Mouse (Mus musculus) left cerebral cortex, postnatal 25 days (tissue): ENCODE measurements around the gene Clec4d. TPM values are rescaled to one million over a fixed set of nuclear protein-coding genes. Genes with fewer than 3 reads are reported as not detected.
"Not testable (repeated sequence)": the region's sequence is repeated elsewhere in the genome, so short reads cannot be mapped to it uniquely, and the experiment has no call there.

Experiments used
- DNase-seq, 2 experiments: peaks; one replicate each; pipeline ENCODE4 v3.0.0; 2022; ENCODE audit warnings: low spot score in 2 of 2, mixed read lengths in 1 of 2
- intact Hi-C: fragments of 180-260 bp; cut with DNase I; formaldehyde crosslinking; loops from one replicate; pipeline ENCODE4 v1.15.1; 2025
- total RNA-seq, 2 experiments: library from RNA; stranded (reverse); gene quantifications; 2 replicates each; pipeline ENCODE4 v1.2.3; 2021

Gene Clec4d
- not detected for total RNA-seq

- intact Hi-C loops = no loop called here
- no peak for DNase-seq
Observed at GRCm38 (mm10) chr6:123261555-123262161, at the start of gene Clec4d. Gene Clec4d, plus strand, starts transcription at chr6:123262111.

DNA sequence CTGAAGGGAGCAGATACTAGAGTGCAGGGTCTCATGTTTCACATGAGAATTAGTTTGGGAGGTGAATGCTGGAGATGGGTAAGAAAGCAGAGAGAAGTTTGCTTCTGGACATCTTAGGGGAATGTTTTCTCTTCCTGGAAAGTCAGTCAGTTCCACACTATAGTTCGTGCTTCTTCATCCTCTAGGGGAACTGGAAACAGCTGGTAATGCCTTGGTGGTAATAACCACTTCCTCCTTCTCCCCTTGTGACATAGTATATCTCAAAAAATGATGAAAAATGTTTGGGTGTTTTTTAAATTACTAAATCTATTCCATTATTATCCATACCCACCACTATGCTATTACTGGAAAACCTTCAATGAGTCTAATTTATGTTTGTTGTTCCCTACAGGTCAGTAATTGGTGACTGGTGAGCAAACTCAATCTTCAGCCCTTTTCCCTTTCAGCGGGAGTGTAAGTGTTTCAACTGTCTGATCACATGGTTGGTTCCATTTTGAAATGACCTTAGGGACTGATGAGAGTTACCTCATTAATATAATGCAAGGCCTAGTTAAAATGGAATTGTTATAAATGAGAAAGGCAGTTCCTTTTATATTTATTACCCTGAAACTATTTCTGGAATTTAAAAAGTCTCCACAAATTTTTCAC lies 34.3 kb upstream of the Clec4d start:
- no peak for DNase-seq
- intact Hi-C loops = no loop called here

DNA sequence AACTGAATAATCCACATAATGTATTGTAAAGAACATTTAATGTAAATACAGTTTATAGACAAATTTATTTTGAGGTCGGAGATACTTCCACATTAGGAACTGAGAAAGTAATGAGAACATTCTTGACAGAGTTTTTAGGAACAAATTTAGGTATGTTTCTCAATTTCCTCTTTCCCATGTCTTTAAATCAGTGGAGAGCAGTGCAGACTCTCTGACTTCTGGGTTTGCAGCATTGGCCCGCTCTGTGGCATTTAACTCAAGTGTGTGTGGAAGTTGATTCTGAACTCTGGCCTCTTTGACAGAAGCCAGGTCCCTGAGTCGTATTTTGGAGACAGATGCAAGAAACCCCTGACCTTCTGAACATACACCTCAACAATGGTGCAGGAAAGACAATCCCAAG lies 32.3 kb upstream of the Clec4d start, which contains the start of gene Clec4n:
Clec4n (plus strand) TSS at position 200 of the 400 bp plus-strand sequence.
- no peak for DNase-seq
- intact Hi-C loops = no loop called here

DNA sequence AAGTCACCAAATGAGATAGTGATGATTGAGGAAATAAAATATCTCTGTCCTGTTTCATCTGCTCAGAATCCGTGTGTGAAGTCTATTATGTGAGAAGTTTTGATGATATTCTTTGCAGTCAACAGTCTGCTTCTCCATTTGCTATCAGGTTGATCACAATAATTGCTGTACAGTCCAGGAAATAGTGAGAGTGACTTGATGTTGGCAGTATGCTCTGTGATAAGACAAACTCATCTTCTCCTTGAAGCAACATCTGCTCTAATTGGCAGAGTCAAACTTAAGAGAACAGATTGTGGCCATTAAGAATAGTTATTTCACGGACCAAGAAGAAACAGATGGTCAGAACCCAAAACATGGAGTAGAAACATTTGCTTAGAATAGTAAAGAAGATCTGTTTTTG lies 30.8 kb upstream of the Clec4d start:
- no peak for DNase-seq
- intact Hi-C loops = no loop called here

DNA sequence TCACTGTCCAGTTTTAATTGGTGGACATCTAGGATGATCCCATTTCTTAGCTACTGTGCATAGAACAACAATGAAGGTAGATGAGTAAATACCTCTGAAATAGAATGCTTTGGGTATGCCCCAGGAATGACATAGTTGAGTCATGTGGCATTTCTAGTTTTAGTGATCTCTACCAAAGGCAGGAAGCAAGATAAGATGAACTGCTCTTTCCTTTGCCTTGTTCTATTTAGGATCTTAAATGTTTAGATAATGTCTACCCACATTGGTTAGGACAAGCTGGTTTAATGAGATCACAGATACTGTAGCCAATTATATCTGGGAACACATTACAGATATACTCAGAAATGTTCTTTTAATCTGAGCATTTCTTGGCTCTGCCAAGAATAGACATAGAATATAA lies 24.3 kb upstream of the Clec4d start:
- intact Hi-C loops = no loop called here
- DNase-seq = no peak

DNA sequence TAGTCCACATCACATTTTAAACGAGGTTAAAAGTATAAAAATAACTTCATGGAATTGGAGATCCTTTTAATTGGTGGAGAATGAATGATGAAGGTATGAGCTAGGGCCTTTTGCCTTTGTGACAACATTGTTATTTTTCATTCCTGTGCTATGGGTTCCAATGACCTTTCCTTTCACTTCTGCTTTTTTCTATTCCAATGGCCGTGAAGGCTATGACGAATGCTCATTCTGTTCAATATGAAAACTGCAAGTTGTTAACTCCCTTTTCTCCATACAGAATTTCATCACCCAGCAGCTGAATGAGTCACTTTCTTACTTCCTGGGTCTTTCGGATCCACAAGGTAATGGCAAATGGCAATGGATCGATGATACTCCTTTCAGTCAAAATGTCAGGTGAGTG lies 17.7 kb upstream of the Clec4d start:
- DNase-seq = no peak
- intact Hi-C loops = no loop called here

GRCm38 (mm10) chr6:123248862-123249261 lies 13.0 kb upstream of the Clec4d start:
- intact Hi-C loops, DNase-seq: not testable (repeated sequence)

GRCm38 (mm10) chr6:123252735-123253134 lies 9.2 kb upstream of the Clec4d start:
- intact Hi-C loops = no loop called here
- DNase-seq = no peak

GRCm38 (mm10) chr6:123258946-123259345 lies 3.0 kb upstream of the Clec4d start:
- intact Hi-C loops = no loop called here
- DNase-seq = no peak

DNA sequence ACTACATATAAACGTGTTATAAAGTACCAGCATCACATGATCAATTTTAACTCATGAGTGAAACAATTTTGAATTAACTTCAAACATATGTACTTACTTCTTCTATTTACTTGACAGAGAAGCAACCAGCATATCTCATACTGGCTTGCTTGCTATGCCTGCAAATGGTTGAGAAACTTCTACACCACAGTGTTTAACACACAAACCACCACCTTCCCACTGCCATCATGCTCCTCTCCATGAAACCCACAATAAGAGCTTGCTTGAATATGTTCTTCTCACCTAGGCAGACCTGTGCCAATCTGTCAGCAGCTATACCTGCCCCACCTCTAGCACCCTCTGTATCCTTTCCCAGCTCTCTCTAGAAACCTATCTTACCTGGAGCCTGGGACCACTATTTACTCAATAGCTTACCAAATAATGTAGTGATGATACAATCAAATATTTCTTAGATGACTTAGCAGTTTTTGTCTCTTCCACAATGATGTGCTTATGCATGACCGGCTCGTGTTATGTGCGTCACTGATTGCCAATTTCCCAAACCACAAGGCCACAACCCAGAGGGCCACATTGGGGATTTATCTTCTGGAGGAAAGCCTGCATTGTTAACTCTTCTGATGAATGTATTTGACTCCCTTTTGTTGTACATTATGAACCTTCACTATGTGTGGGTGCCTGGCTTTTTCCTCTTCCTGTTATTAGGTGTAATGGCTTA lies 1.9 kb upstream of the Clec4d start:
- intact Hi-C loops = no loop called here
- DNase-seq = no peak

DNA sequence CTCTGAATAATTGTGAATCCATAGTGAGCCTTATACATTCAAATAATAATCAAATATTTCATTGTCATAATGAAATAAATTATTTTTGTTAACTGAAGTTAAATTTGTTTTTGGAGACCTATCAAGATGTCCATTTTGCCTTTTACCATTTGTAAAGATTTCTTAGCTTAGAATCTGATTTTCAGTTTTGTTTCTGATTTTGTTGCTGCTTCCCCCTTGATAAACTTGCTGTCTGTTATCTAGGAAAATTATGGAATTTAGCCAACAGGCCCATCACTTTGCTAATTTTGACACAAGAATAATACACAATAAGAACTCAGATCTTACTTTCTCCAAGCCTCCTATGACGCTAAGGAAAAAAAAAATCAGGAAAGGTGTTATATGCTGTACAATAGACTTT lies 1.0 kb upstream of the Clec4d start:
- DNase-seq = no peak
- intact Hi-C loops = no loop called here

DNA sequence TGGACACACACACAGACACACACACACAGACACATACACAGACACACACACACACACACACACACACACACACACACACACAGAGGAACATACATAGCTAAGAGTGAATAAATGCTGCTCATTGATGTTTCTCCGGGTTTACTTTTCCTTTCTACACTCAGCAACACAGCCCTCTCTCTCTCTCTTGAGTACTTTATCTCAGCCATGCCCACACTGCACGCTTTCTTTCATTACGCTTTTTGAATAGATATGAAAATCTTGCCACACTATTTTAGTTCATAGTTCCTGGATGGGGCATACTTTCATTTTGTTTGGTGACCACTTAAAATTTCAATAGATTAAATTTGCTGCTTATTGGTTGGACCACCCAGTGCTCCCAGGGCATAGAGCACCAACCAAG lies 2.3 kb downstream of the Clec4d start:
- DNase-seq = no peak
- intact Hi-C loops = no loop called here

- intact Hi-C loops = no loop called here
- DNase-seq = no peak
Observed at GRCm38 (mm10) chr6:123265809-123266208, 3.9 kb downstream of the Clec4d start.

DNA sequence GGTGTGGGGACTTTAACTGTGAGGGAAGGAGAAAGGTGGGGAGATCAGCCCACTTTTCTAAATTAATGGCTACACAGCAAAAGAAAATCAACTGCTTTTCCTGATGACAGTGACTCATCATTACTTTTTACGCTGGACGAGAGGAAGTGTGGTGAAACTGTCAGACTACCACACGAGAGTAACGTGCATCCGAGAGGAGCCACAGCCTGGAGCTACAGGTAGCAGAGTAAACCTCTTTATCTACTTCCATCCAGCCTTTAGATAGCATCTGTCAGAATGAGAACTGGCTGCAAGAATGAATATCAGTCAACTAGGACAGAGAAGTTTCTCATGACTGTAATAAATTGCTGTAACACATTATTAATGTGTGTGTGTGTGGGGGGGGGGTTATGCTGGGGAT lies 5.0 kb downstream of the Clec4d start:
- intact Hi-C loops = no loop called here
- DNase-seq = no peak

- intact Hi-C loops = no loop called here
- peak; percentile 3 to 58 for DNase-seq
Observed at GRCm38 (mm10) chr6:123279443-123279842, 17.5 kb downstream of the Clec4d start.

- intact Hi-C loops = no loop called here
- no peak for DNase-seq
Observed at GRCm38 (mm10) chr6:123286311-123286710, 24.4 kb downstream of the Clec4d start.

- DNase-seq = no peak
- intact Hi-C loops = no loop called here
Observed at GRCm38 (mm10) chr6:123288931-123289330, 27.0 kb downstream of the Clec4d start.

DNA sequence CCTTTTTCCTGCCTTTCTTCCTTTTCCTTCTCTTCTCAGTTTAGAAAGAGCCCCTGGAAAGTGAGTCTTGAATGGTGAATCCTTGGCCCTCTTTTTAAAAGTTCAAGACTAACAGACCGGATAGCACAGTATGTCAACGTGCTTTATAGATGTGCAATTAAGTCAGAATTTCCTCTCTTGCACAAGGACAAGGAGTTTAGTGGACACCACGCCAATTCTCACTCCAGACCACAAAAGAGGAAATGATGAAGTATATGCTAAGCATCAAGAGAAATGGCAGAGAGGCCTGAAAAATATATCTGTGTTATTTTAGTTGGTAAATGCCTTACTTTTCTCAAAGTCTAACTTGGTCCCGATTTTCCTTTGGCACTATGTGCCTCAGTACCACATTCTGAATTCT lies 27.8 kb downstream of the Clec4d start, which contains the start of gene Clec4e:
Clec4e (minus strand) TSS at position 118 of the 400 bp plus-strand sequence.
- intact Hi-C loops = no loop called here
- DNase-seq = no peak

DNA sequence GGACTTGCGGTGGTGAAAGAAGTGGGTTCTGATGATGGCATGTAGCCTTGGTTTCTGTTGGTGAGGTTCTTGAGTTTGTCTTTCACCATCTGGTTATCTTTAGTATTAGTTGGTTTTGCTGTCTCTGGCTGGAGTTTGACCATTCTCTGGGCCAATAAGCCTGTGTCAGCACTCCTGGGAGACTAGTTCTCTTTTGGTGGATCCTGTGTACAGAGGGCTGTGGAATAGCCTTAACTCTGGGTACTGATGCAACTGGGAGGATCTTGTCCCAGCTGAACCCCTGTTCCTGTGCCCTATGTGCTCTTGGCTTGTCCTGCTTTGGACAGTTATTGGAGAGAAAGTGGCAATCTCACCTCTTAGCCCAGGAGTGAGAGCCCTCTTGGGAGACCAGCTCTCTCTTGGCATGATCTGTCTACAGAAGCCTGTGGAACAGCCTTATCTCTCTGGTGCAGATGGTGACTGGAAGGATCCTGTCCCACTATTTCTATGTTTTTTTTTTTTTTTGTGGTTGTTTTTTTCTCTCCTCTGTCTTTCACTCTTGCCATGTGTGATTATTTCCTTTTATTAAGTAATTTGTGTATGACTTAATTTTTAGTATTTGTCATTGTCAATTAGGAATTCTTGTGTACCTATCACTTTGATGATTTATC lies 31.0 kb downstream of the Clec4d start:
- no peak for DNase-seq
- intact Hi-C loops = no loop called here

- DNase-seq, intact Hi-C loops: not testable (repeated sequence)
Observed at GRCm38 (mm10) chr6:123293509-123293908, 31.6 kb downstream of the Clec4d start.
